Mouse (Mus musculus) thymus, adult 2 months (tissue): ENCODE data around the gene Gm5475.

Source experiments
- CTCF ChIP-seq: fragments of 200-500 bp; IDR thresholded peaks from 2 replicates; pipeline ENCODE4 v1.5.1; 2012; ENCODE audit warnings: mild to moderate bottlenecking, control low read depth, low read length, moderate library complexity, borderline replicate concordance; ENCODE audit not compliant: control insufficient read depth, poor library complexity, insufficient read depth; ENCODE audit errors: extremely low read depth
- POLR2A ChIP-seq: fragments of 200-500 bp; IDR thresholded peaks from 2 replicates; pipeline ENCODE4 v1.6.1; 2012; ENCODE audit warnings: mild to moderate bottlenecking, low read length, control low read depth, moderate library complexity; ENCODE audit not compliant: control insufficient read depth, poor library complexity, insufficient read depth; ENCODE audit errors: extremely low read depth

DNA sequence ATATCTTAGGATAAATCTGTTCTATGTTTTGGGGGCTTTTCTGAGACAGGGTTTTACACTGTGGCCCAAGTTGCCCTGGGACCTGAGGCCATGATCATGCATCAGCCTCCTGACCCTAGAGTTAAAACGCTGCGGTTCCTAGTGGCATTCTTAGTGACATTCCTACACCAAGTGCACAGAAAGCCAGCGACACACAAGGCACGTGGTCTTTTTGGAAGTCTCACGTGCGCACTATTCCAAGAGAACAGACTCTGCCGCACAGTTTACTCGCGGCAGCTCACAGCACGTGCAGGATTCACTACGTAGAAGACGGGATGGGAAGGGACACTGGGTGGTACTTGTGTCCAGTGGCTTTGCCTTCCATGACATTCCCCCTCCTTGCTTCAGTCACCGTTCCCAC is 7.0 kb upstream of the Gm5475 start:
- TF ChIP-seq CTCF (no peak), POLR2A (no peak)
